Mouse (Mus musculus) intestine, embryonic 16.5 days (tissue): Measurements from ENCODE around the gene Itm2c. TPM values are rescaled to one million over a fixed set of nuclear protein-coding genes. Genes with fewer than 3 reads are reported as not detected.

Experiments
- ATAC-seq: fragments of 200-750 bp; cut with Nextera tagmentation; 2 replicates; pipeline ENCODE4 v1.8.0; 2017; ENCODE audit warnings: moderate TSS enrichment, moderate library complexity
- H3K27ac ChIP-seq: fragments of 300-500 bp; sonication (generic); 2 replicates; pipeline ENCODE4 v1.5.1; 2014; ENCODE audit warnings: mild to moderate bottlenecking, low read length
- H3K27me3 ChIP-seq: fragments of 300-500 bp; sonication (generic); replicated peaks from 2 replicates; pipeline ENCODE4 v1.6.1; 2014; ENCODE audit warnings: low read length, control low read depth, mixed read lengths; ENCODE audit not compliant: control insufficient read depth, insufficient read depth
- H3K36me3 ChIP-seq: fragments of 300-500 bp; sonication (generic); 2 replicates; pipeline ENCODE4 v1.6.1; 2014; ENCODE audit warnings: low read length, control low read depth; ENCODE audit not compliant: control insufficient read depth, insufficient read depth
- H3K4me1 ChIP-seq: fragments of 300-500 bp; sonication (generic); 2 replicates; pipeline ENCODE4 v1.6.1; 2014; ENCODE audit warnings: low read length, control low read depth, mixed read lengths; ENCODE audit not compliant: control insufficient read depth, insufficient read depth
- H3K4me2 ChIP-seq: fragments of 300-500 bp; sonication (generic); 2 replicates; pipeline ENCODE4 v1.6.1; 2014; ENCODE audit warnings: low read depth, low read length, control low read depth
- H3K4me3 ChIP-seq: fragments of 300-500 bp; sonication (generic); 2 replicates; pipeline ENCODE4 v1.5.1; 2014; ENCODE audit warnings: mild to moderate bottlenecking, low read length
- H3K9ac ChIP-seq: fragments of 300-500 bp; sonication (generic); 2 replicates; pipeline ENCODE4 v1.6.1; 2014; ENCODE audit warnings: low read depth, low read length
- H3K9me3 ChIP-seq: fragments of 300-500 bp; sonication (generic); 2 replicates; pipeline ENCODE4 v1.6.1; 2016; ENCODE audit warnings: low read length, control low read depth; ENCODE audit not compliant: control insufficient read depth
- WGBS: fragments of 180-500 bp; shearing (Covaris S2); extraction: QIAGEN DNeasy Blood & Tissue Kit; methylation state at CpG from one replicate; pipeline ENCODE4 v1.1.7; 2014; 5-methylcytosine and 5-hydroxymethylcytosine counted together
- polyA plus RNA-seq: library from polyadenylated mRNA; unstranded; fragments of >200 nt; fragmentation: Nextera tagmentation; extraction: Ambion mirVana; gene quantifications from 2 replicates; pipeline ENCODE4 v1.2.1, GENCODE M21; 2015

Itm2c gene
- polyA plus RNA-seq, 1 experiment from 2014 or later: 141 TPM

DNA sequence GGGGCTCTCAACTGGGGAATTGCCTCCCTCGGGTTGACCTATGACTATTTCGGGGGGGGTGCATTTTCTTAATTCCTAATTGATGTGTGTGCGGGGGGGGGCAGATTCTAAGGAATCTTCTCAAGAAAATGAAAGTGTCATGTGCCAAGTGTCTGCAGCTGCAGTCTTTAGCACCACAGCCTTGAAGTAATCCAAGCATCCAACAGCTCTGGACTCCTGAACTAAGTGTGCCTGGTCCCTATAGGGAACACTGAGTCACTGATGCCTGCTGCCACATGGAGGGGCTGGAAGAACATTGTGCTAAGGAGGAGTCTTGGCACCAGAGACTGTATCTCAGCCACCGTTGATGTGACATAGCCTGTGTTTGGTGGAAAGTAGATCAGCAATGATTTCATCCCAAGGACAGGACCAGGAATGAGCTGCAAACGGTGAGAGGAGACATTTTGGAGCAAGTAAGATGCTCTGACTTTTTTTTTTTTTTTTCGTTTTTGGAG is 36.8 kb upstream of the Itm2c start:
- Histone ChIP-seq H3K27ac (no peak overlapping the region), H3K4me3 (no peak overlapping the region), H3K27me3 (no peaks in the 10 kb centered on the region), H3K4me2 (no peak overlapping the region), H3K9ac (no peak overlapping the region), H3K4me1 (no peaks in the 10 kb centered on the region), H3K36me3 (no peaks in the 10 kb centered on the region), H3K9me3 (peaks cover 4% of the 10 kb centered on the region; the same call in 1 of the 2 replicates)
- no peak for ATAC-seq
- 75% methylated on average over 6 of the region's 6 CpGs for WGBS

DNA sequence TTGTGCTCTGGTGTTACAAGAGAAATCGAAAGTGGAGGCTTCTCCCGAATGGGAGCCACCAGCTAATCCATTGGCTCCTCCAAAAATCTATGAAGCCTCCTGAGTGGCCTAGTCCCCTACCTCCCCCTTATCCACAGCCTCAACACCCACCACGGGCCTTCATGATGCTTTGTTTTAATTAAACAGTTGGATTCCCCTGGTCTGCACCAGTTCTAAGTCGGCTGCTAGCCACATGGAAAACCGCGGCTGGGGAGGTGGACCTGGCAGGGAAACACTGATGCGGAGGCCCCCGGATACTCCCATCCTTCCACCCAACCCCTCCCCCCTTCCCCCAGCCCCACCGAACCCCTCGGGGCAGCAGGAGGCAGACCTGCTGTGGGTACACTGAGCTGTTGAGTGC is 29.7 kb upstream of the Itm2c start:
- Histone ChIP-seq H3K9ac (no peak overlapping the region), H3K4me3 (no peak overlapping the region), H3K27me3 (no peaks in the 10 kb centered on the region), H3K4me2 (no peak overlapping the region), H3K9me3 (peaks cover 11% of the 10 kb centered on the region), H3K27ac (no peak overlapping the region), H3K4me1 (no peaks in the 10 kb centered on the region), H3K36me3 (no peaks in the 10 kb centered on the region)
- no peak for ATAC-seq
- WGBS: 90% methylated on average over 8 of the region's 10 CpGs

DNA sequence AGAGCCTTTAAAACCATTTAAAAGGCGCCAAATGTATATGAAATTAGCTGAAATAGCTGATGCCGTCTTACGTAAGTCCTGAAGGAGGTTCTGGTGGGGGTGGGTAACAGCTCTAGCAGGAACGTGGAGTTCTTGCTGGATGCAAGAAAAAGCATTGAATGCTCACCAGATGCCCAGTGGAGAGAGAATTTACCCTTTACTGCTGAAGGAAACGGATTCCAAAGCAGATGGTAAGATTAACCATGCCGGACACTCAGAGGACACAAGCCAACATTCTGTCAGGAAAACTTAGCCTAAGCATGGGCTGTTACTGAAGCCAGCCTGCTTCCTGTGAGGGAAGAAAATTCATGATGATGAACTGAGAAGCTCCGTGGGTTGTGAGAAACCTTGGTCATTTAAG is 24.1 kb upstream of the Itm2c start:
- H3K9ac ChIP-seq: no peak overlapping the region
- WGBS: 79% methylated on average over 7 of the region's 7 CpGs
- H3K27ac ChIP-seq: no peak overlapping the region
- ATAC-seq: no peak
- no peaks in the 10 kb centered on the region for H3K4me1 ChIP-seq
- H3K4me2 ChIP-seq: no peak overlapping the region
- H3K36me3 ChIP-seq: no peaks in the 10 kb centered on the region
- no peak overlapping the region for H3K4me3 ChIP-seq
- peaks cover 5% of the 10 kb centered on the region; the same call in 1 of the 2 replicates for H3K9me3 ChIP-seq
- no peaks in the 10 kb centered on the region for H3K27me3 ChIP-seq

GRCm38 (mm10) chr1:85870546-85870945 is 23.5 kb upstream of the Itm2c start:
- no peak for ATAC-seq

DNA sequence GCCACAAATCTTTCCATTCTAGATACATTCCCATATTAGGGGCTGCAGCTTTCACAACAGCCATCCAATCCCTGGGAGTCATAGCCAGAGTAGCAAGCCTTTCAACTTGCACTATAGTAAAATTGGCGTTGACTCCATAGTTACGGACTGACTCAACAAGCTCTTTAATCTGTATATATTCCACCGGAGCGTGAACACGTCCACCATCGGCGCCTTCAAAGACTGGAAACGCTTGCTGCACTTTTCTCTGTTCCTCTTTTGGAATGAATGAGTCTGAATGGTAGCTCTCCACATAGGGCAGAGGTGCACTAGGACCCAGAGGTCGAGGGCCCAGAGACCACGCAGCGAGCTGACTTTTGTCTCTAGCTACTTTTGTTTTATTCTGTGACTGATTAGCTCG is 12.1 kb upstream of the Itm2c start:
- 91% methylated on average over 12 of the region's 12 CpGs for WGBS
- no peak overlapping the region for H3K4me2 ChIP-seq
- H3K36me3 ChIP-seq: no peaks in the 10 kb centered on the region
- H3K4me1 ChIP-seq: no peaks in the 10 kb centered on the region
- no peak overlapping the region for H3K27ac ChIP-seq
- no peak overlapping the region for H3K4me3 ChIP-seq
- ATAC-seq: no peak
- H3K9ac ChIP-seq: no peak overlapping the region
- peaks cover 4% of the 10 kb centered on the region; the same call in 1 of the 2 replicates for H3K9me3 ChIP-seq
- no peaks in the 10 kb centered on the region for H3K27me3 ChIP-seq

More at GRCm38 (mm10) chr1:85870546-85870945, 23.5 kb upstream of the Itm2c start:
- Histone ChIP-seq H3K4me3 (no peak overlapping the region), H3K9me3 (peaks cover 6% of the 10 kb centered on the region; the same call in 1 of the 2 replicates), H3K27me3 (no peaks in the 10 kb centered on the region), H3K27ac (no peak overlapping the region), H3K36me3 (no peaks in the 10 kb centered on the region), H3K4me1 (no peaks in the 10 kb centered on the region), H3K9ac (no peak overlapping the region), H3K4me2 (no peak overlapping the region)
- WGBS: 65% methylated on average over 2 of the region's 2 CpGs

- ATAC-seq: no peak
- H3K4me3 ChIP-seq: no peak overlapping the region
- H3K27ac ChIP-seq: no peak overlapping the region
- H3K9ac ChIP-seq: no peak overlapping the region
- H3K36me3 ChIP-seq: no peaks in the 10 kb centered on the region
- H3K4me2 ChIP-seq: no peak overlapping the region
- no peaks in the 10 kb centered on the region for H3K27me3 ChIP-seq
- H3K4me1 ChIP-seq: no peaks in the 10 kb centered on the region
- WGBS: 87% methylated on average over 7 of the region's 7 CpGs
- H3K9me3 ChIP-seq: no peaks in the 10 kb centered on the region
These were observed 6.9 kb upstream of the Itm2c start for GRCm38 (mm10) chr1:85887221-85887620.

DNA sequence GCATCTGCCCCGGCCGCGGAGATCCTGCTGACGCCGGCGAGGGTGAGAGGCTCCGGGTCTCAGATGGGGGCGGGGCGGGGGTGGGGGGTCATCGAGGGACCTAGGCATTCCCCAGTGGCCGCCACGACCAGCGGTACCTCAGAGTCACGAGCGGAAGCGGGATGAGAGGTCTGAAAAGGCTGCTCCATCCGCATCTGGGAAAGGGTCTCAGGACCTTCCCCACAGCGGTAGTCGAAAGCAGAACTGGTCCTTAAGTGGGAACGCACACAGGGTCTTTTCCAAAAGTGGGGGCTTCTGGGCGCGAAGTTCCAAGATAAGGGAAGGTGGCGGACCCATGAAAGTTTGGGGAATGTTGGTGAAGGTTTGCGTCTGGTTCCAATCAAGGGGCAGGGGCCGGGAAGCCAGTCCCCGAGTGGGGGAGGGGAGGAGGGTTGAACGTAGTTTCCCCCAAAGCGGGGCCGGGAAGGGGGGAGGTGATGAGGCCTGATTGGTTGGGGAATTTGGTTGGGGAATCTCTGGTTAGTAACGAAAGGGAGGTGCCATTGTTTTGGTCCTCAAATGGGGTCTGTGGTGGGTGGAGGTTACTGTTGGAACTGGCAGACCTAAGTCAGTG is 773 bp downstream of the Itm2c start:
- ATAC-seq: peak; percentile 63
- H3K27ac ChIP-seq: peak overlapping the region; percentile 82
- no peaks in the 10 kb centered on the region for H3K27me3 ChIP-seq
- 2% methylated on average over 30 of the region's 30 CpGs for WGBS
- H3K4me2 ChIP-seq: peak overlapping the region; percentile 90
- H3K9me3 ChIP-seq: no peaks in the 10 kb centered on the region
- H3K36me3 ChIP-seq: no peaks in the 10 kb centered on the region
- peaks cover 42% of the 10 kb centered on the region for H3K4me1 ChIP-seq
- H3K4me3 ChIP-seq: peak overlapping the region; percentile 86
- H3K9ac ChIP-seq: peak overlapping the region; percentile 85

DNA sequence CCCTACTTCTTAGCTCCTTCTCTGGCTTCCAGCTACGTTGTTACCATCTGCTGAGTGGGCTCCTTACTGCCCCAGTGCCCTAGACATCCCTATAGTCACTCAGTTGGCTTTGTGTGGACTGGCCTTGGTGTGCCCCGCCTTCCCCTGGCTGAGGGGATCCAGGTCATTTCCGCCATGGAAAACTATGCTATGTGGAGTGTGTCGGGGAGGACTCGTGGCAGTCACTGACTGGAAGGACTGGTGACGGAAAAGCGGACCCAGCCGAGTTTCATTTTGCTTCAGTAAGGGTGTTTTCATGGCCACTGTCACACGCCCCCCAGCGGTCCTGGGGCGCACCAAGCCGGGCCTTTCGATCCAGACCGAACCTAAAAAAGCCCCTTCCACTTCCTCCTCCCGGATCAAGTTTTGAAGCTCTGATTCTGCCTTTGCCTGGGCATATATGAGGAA is 1.3 kb downstream of the Itm2c start:
- Histone ChIP-seq H3K27ac (peak overlapping the region; percentile 82), H3K4me2 (peak overlapping the region; percentile 90), H3K9me3 (no peaks in the 10 kb centered on the region), H3K36me3 (no peaks in the 10 kb centered on the region), H3K4me3 (peak overlapping the region; percentile 86), H3K4me1 (peaks cover 48% of the 10 kb centered on the region), H3K9ac (peak overlapping the region; percentile 85), H3K27me3 (no peaks in the 10 kb centered on the region)
- peak; percentile 64 for ATAC-seq
- WGBS: 4% methylated on average over 15 of the region's 15 CpGs

DNA sequence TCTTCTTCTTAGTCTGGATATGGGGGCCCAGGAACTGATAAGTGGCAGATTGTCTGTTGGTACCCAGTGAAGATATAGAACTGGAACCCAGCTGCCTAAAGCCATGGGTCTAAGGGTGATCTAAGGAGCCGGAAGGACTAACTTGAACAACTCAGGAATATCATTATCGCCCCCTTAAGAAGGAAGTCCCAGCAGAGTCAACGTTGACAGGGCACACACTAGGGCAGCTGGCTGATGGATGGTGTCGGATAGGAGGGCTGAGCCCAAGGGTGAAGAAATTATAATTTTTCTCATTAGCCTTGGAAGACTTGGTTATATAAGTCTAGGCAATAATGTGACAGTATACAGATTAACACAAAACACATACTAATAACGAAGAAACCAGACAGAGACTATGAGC is 2.0 kb downstream of the Itm2c start:
- ATAC-seq: no peak
- peaks cover 54% of the 10 kb centered on the region for H3K4me1 ChIP-seq
- H3K27ac ChIP-seq: no peak overlapping the region
- no peaks in the 10 kb centered on the region for H3K36me3 ChIP-seq
- H3K9me3 ChIP-seq: no peaks in the 10 kb centered on the region
- H3K9ac ChIP-seq: peak overlapping the region; percentile 85; the same call in 1 of the 2 replicates
- H3K4me3 ChIP-seq: peak overlapping the region; percentile 86
- WGBS: 71% methylated on average over 5 of the region's 5 CpGs
- H3K27me3 ChIP-seq: no peaks in the 10 kb centered on the region
- H3K4me2 ChIP-seq: peak overlapping the region; percentile 90
